Mouse (Mus musculus) liver (tissue): ENCODE results near the gene Antxr2.

Experiments used
- DNase-seq: peaks from one replicate; pipeline ENCODE4 v3.0.0-alpha.2; 2020; ENCODE audit warnings: mixed read lengths

Antxr2 gene

DNA sequence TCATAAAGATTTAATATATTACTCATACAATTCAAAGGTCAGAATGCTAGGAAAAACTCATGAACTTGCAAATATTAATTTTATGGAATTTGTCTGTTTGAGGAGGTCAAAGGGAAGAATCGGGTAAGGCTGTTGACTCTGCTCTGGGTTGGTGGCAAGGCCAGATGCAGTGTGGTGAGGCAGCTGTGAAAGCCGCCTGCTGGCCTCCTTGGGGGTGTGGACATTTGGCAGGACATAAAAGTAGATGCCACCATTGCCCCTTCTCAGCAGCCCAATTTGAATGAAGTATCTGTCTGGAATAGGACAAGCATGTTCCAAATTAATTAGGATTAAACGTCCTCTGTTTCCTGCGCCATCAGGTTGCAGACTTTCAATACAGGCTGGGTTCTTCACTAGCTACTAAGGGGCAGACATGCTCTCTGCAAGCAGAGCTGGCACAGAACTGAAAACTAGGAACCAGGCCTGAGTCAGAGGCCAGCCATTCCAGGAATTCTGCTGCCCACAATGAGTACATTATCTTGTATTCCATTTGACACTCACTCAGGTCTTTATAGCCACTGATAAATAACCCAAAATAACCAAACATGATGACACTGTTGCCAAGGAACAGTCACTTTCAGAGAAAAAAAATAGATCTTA is 44.1 kb downstream of the Antxr2 start:
- DNase-seq = no peak

DNA sequence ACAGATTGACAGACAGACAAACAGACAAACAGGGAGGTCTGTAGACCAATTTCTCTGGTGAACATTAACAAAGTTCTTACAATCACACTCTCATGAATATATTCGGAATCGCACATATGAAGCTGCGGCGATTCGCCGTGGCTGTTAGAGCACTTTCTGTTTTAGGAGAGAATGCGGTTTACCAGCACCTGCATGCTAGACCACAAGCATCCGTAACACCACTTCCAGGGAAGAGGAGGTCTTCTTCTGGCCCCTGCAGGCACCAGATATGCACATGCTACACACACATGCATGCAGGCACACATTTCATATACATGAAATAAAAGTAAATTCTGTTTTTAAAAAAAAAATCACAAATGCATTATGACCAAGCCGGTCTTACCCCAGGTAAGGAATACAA is 47.5 kb downstream of the Antxr2 start:
- no peak for DNase-seq

DNA sequence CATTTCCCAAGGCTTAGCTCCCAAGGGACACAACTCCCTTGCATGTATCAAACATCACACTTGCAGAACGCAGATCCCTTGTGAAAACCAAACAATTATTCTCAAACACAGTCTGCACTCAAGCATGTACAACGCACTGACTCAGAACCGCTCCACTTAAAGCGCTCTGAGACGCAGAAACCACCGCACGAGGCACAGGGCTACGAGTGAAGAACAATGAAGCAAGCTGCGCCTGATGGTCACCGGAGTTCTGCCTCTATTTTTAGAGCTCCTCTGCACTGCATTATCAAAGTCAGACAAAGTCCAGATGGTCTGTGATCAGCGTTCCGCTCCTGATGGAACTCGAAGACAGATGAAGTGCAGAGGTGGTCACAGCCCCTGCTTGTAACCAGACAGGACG is 50.4 kb downstream of the Antxr2 start:
- DNase-seq = no peak

DNA sequence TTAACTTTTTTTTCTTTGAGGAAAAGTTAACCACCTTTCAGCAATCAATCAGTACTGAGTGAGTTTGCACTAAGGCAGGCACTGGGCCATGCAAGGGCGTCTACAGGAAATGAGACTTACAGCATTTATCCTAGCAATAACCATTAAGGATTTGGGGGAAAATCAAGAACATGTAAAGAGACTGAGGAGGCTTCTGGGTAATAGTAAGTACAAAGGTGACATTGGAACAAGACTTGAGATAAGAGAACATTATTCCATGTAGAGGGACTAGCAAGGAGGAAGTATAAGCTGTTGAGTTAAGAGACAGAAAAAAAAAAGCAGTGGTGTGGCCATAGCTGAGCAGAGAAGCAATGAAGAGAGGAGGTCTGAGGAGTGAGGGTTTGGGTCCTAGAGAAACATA is 57.5 kb downstream of the Antxr2 start:
- no peak for DNase-seq

DNA sequence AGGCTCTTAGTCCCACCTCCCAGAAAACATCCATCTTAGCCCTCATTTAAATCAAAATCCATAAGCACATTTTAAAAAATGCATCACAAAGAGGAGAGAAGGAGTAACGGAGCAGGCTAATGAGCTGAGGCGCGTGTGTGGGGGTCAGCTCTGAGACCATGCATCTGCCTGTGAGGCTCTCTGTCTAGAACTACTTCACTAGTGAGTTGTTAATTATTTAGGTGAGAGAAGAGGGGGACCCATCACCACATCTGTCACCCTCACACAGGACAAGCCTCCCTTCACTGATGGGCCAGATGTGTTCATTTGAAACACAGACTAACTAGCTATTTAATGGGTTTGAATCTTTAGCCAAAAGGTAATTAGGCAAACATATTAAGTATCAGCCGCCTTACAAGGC is 58.8 kb downstream of the Antxr2 start:
- no peak for DNase-seq

DNA sequence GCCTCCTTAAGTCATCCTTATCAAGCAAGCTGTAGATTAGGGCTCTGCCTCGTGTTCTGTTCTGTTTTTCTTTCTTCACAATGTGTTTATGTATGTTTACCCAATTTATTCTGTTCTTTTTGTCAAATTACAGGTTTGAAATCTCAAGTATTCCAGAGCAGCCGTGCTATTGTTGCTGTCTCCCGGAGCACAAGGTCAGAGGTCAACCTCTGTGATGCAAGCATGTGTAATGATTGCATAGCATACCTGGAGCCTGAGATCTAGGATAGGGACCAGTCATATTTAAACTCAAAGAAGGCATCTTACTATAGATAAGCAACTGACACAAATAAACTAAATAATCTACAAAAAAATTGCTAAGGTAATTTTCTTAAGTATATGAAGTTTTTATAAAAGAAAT is 59.6 kb downstream of the Antxr2 start:
- DNase-seq = no peak

DNA sequence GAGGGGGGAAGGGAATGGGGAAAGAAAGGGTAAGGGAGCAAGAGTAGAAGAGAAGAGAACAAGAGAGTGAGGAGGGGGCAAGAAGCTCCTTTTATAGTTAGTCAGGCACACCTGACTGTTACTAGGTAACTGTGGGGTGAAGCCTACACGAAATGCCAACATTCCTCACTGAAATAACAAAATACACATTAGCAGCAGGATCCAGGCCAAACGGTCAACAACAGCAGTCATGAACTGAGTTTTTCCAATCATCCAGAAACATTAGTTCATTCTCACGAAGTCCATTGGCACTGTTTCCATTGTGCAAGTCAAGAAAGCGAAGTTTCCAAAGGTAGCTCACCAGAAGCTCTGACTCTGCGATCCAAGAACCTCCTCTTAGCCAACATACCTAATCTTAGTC is 63.8 kb downstream of the Antxr2 start:
- no peak for DNase-seq

DNA sequence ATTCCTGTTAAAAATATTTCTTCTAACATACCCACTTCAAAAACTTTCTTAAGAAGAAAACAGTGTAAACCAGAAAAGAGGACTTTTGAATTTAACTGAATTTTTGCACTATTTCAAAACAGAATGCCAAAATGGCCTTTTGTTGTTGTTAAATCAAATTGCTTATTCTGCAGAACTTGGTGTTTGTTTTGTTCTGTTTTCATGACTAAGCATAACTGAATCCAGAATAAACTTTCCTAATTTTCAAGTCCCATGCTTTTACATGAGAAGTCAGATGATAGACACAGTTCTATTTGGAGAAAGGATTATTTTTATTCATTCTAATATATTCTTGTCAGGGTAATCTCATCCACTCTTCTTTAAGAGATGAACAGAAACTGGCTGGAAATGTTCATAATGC is 64.7 kb downstream of the Antxr2 start:
- no peak for DNase-seq

DNA sequence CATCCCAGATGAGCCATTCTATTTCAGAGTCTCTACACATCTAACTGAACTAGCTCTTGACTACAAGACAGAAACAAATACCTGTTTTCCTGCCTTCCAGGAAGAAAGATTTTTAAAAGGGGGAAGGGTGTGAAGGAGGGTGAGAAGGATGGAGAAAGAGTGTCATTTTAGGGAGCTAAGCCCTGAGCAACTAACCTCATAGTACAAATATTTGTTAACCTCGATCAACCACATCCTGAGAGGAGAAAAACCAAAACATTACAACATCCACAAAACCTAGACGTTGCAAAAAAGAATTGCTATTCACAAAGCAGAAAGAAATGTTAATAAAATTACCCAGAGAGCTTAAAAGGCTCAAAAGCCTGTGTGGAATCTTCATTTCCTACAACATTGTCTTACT is 66.4 kb downstream of the Antxr2 start:
- DNase-seq = no peak

DNA sequence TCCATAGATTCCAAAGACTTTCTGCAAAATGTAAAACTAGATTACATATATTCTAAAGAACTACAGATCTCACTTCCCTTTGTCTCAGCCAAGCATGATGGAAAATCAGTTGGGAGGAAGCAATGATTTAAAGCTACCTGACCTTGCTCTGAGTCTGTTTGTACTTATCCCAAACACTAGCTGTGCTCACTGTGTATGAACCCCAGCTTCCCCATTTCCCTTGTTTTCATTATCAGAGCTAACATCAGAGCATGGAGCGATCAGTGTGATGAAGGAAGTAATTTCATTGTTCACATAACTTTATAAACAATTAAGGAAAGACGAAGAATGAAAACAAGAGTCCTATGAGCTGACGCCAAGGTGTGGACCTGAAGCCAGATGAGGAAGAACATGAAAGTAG is 68.3 kb downstream of the Antxr2 start:
- DNase-seq = no peak

DNA sequence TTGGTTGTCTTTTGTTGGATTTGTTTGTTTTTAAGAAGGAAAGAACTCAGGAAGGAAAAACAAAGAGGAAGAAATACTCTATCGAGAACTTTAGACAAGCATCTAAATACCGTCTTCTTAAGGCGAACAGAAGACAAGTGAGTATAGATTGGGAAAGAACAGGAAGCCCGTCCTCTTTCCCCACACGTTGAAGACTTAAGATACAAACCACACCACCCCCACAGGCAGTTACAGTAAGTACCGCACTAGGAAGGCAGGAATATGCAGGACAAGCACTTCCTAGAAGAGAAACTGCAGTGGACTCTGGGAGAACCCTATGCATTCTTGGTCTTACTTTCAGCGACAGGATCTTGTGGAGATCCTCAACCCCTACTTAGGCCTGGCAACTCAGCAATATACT is 69.1 kb downstream of the Antxr2 start:
- no peak for DNase-seq

DNA sequence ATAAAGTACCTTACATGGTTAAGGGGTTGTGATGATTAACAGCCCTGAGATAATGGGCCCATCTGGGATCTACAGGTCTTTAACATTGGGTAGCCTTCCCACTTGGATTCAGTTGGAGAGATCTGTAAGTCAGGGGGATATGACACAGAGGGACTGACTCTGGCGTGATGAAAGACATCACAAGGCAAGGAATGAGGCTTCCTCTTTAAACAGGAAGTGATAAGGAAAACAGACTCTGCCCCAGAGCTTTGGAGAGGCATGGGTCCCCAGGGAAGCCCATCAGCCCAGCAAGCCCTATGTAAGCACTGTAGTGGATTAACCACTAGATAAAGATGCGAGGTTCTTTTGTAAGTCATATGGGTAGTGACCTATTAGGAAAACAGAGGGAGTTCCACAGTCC is 71.2 kb downstream of the Antxr2 start:
- no peak for DNase-seq

DNA sequence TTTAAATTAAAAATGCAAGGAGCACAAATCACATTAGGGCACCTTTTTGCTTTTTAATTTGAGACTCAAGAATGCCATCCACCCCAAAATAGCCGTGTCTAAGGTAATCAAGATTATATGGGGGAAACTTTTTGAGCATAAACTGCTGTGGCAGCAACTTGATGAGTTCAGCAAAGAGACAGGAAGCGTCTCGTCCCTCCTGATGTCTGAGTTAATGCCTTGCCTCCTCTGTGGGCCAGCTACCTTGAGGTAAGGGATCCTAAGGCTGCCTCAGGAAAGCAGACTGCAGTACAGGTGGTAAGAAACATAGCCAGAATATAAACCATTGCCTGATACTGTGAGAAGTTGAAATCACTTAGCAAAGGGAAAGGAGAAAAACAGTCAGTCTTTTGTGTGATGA is 71.8 kb downstream of the Antxr2 start:
- no peak for DNase-seq

DNA sequence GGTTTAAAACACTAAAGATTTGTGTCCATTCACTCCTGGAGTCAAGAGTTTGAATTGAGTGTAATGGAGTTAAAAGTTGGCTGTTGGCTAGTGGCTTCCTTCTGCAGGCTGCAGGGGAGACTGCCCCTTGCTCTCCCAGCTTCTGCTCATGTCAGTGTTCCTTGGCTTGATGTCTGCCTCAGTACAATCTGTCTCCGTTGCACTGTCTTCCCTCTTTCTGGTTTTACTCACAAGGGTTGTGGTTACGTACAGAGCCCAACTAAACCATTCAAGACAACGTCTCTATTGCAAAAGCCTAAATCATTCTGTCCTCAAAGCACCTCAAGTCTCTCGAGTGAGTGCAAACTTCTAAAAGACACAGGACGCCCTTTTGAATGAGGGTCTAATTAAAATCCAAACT is 73.3 kb downstream of the Antxr2 start:
- no peak for DNase-seq

DNA sequence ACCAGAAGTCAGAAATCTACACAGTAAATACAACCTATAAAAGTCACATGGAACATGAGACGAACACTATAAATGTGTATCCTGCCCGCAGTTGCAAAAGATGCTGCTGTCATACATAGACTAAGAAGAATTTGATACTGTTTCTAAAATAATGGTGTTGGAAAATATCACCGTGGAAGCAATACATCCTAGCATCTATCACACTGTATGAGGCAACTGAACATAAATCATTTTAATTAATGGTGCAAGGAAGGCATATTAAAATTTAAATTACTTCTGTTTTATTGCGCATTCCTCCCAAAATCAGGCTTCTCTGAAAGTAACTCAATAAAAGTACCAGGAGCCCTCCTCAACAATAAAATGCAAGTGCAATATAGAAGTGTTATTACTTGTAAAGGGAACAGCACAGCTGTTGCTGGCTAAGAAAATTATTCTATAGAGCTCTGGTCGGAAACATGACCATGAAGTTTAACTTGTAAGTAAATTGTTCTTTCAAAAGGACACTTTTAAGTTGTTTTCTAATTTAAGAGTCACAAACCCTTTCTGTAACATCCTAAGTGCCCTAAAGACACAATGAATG is 76.6 kb downstream of the Antxr2 start:
- no peak for DNase-seq

DNA sequence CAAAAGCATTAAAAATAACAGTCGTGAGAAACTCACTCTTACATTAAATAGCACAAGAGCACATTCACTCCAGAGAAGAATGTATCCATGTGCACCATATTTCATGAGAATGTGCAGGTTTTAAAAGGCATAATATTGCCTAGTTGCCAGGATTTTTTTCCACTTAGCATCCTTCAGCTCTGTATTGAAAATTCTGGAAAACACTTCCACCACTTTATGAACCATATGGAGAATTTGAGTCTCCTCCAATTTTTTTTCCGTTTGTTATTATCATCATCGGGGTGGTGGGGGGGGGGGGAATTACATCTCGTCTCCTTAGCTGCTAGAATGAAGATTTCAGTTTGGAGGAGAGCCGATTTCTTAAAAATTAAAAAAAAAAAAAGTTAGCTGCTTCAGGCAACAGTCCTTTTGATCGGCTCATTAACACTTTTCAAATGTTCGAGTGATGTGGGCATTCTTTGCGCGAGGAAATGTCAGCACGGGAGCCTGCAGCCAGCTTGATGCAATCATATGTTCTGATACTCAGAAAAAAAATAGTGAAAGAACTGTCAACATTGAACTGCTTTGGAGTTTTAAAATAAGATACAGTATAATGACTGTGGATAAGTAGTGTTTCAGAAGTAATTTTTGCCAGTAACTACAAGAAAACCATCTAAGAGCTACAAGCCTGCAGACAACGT is 77.5 kb downstream of the Antxr2 start:
- no peak for DNase-seq

DNA sequence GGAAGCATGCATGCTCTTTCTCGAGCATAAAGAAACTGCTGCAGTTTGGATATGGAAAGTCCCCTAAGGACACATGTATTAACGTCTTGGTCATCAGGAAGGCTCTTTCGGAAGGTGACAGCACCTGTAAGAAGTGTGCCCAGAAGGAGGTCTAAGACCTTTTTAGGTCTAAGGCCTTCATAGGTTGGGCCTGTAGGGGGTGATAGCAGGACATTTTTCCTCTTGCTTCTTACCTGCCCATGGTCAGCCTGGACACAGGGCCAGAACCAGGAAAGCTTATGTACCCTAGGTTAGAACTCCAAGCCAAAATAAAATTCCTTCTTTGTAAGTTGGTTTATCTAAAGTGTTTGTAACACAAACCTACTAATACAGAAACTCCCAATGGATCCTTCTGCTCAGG is 83.6 kb downstream of the Antxr2 start:
- DNase-seq = no peak

DNA sequence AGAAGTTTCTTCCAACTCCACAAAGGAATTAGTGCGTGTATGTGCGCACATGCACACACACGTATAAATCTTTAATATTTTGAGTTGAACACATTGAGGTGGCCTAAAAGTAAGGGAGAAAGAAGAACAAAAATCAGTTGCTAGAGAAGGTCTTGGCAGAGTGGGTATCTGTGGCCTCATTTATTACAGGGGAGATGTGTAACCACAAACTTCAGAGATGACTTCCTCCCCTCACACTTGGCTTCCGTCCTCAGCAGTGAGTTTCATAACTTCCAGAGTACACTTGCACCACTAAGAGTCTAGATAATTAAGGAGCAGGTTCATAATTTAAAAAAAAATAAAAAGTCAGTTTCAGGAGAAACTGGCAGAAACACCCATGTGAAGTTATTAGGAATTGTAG is 84.6 kb downstream of the Antxr2 start:
- no peak for DNase-seq

DNA sequence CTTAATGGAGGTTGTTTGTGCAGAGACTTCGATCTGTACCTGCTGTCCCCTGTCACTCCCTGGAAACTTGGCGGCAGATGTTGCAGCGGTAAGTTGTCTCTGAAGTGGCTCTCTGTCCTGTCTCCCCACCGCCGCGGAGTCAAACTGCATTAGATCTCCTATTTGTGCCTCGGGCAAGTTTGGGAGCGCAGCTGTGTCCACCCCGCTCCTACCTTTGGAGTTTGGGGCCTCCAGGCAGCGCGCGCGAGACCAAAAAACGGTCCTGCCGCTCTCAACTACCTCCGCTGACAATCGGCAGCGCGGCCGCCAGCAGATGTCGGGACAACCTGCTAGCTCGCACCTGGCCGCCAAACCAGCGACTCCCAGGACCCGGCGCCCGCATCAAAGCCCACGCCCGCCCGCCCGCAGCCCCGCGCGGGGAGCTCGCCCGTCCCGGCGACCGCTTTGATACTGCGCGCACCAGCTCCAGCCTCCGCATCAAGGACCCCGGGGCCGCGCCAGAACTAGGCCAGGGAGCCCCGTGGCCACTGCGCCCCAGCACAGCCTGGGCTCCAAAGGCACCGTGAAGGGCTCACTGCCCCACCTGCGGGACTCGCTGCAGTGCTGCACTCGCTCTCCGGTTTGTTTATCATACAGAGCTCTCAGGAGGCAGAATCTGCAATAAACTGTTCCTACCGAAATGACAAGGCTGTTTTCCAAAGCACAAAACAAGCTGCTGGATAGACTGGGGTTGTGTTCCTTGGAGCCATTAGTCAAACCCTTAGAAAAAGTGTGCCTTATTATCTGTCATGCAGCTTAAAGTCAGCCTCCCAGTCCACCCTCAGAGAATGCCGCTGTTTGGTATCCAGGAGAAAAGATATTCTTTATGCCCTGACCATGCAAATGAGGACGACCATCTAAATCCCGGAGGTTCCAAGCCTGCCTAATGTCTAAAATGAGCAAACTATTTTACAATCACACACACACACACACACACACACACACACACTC is 95.4 kb downstream of the Antxr2 start:
- peak; percentile 10 for DNase-seq

DNA sequence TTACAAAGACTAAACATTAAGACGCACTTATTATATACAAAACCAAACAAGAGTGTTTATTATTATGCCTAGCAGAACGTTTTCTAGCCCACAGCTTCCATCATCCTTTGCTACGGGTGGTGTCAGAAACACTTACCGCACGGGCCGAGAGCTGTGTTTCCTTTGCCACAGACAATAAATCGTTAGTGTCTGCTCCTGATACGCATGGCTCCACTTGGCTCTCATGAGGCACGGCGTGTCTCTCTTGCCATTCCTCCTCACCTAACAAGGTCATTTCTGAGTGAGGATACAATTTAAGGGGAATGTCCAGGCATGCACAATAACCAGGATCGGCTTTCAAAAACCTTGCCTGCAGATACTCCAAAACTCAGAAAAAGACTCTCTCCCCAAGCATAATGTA is 113.2 kb downstream of the Antxr2 start:
- no peak for DNase-seq

DNA sequence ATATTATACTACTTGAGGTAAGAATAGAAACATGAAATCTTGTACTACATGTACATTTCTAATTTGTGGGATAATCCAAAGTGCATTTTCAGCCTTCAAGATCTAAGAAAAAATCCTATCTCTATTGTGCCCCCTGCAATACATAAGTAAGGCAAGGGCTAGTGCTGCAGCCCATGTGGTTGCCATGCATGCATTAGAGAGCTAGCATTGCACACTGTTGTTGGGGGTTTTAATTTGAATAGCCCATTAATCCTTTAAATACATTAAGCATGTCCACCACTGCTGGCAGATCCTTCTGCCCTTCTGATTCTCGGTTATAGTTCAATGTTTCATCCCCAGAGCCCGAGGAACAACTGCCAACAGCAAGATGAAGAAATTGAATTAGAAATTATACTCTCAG is 116.0 kb downstream of the Antxr2 start:
- DNase-seq = no peak

DNA sequence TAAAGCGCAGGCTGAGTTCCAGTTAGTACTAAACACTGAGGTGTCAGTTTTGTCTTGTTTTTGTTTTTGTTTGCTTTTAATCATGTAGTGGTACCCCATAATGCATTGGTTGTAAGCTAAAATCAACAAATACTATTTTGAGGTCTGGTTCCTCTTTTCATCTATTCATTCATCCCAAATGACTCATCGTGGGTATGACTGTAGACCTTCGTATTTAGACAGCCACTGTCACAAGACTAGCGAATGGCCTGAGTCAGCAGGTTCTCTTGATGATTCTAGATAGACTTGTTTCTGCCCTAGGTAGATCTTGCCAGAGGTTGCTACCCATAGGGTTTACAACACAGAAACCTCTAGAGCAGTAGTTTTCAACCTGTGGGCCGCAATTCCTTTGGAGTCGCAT is 116.9 kb downstream of the Antxr2 start:
- DNase-seq = no peak

DNA sequence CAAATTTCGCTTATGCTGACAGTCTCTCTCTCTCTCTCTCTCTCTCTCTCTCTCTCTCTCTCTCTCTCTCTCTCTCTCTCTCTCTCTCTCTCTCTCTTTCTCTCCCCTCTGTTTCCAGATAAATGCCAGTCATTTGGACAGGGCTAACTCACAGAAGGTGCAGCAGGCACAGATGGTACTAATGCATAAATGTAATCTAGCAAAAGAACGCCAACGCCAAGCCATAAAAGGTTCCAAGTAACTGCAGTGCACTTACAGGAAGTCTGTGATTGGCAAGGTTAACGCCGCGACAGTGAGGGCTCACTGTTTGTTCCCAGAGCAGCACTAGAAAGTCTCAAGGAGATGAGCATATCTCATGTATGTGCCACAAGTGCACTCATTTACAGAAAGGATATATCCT is 123.4 kb downstream of the Antxr2 start:
- no peak for DNase-seq
